Mouse (Mus musculus) adrenal gland, postnatal 10 days (tissue): Measurements from ENCODE around the gene Psmd5. TPM values are rescaled to one million over a fixed set of nuclear protein-coding genes. Genes with fewer than 3 reads are reported as not detected.
"Not testable (repeated sequence)": the region's sequence is repeated elsewhere in the genome, so short reads cannot be mapped to it uniquely, and the experiment has no call there.

ENCODE experiments used
- DNase-seq: peaks from one replicate; pipeline ENCODE4 v3.0.0; 2021; ENCODE audit warnings: mixed read lengths
- total RNA-seq, 2 experiments: library from RNA; stranded (reverse); gene quantifications; 2 replicates each; pipeline ENCODE4 v1.2.3; 2021

The Psmd5 gene
- total RNA-seq, 2 experiments from 2014 or later, result 29.7 to 38.5 TPM

DNA sequence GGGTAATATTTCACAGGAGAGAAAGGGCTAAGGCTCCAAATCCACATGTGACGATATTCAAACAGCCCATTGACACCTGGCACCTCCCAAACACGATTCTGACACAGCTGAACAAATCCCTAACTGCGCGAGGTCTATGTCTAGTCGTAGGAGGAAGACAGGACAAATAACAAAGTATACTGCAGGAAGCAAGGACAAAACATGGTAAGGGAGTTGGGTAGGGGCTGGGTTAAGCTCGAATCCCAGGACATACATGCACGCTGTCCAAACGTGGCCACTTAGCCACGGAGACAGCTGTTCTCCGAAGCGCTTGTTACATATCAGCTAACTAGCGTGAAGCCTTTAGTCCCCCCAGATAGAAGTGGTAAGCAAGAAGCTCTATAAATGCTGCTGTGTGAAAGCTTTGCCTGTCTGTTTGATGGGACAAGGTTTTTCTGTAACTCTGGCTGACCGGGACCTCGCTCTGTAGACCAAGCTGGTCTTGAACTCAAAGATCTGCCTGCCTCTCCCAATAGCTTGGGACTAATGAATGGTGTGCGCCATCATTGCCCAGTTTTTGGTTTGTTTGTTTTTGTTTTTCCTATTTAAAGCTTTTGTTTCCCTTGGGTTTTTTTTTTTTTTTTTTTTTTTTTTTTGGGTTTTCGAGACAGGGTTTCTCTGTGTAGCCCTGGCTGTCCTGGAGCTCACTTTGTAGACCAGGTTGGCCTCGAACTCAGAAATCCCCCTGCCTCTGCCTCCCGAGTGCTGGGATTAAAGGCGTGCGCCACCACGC lies 48.1 kb downstream of the Psmd5 start:
- DNase-seq, result peak; percentile 17

- DNase-seq, result peak; percentile 96
Measured at GRCm38 (mm10) chr2:34825827-34826459, 48.8 kb downstream of the Psmd5 start, which contains the start of gene Fbxw2. Gene Fbxw2 (minus strand): TSS chr2:34826311.

DNA sequence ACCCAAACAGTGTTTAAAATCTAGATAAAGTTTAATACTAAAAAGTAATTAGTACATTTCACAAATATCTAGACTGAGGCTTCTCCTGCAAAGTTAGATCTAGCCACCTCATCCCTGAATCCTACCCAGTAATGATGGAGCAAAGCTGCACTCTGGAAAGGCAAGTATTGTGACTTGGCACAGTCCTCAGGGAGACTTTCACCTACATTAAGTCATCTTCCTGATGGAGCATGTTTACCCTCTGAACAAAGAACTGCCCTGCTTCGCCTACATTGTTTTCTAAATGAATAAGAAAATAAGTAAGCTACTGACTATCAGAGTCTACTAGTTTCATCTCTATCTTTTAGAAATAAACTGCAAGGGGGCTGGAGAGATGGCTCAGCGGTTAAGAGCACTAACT lies 56.3 kb downstream of the Psmd5 start:
- DNase-seq, result no peak

GRCm38 (mm10) chr2:34815893-34816292 lies 58.9 kb downstream of the Psmd5 start:
- DNase-seq, result not testable (repeated sequence)

DNA sequence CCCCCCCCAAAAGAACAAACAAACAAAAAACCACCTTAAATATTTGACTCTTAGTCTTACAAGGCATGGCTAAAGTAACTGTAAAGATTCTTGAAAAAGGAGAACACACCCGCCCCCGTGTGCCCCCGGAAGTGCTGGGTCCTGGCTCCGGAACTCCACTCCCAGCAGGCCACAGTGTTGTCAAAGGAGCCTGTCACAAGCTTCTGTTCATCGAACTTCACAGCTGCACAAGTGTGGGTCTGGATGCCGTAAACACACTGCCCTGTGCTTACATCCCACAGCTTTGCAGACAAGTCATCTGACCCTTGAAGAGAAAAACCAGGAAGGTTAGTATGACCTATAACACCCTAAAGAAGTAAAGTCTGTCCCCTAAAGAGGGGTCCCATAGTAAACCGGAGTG lies 62.1 kb downstream of the Psmd5 start:
- no peak for DNase-seq

DNA sequence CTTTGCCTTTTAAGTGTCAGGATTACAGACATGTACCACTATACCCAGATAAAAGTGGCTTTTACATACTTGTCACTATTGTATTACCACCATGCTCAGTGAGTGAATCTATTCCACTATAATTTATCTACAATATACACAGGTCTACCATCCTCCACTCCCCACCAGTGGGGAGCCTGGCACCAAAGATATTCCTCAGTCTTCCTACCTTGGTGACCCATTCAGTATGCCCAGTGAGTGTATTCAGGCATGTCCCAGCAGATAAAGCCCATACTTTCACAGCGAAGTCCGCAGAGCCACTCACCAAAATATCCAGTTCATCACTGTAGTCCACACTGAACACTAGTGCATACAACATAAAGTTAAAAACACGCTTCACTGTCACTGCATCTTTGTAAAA lies 64.0 kb downstream of the Psmd5 start:
- no peak for DNase-seq

GRCm38 (mm10) chr2:34809568-34809967 lies 65.2 kb downstream of the Psmd5 start:
- DNase-seq, result no peak

DNA sequence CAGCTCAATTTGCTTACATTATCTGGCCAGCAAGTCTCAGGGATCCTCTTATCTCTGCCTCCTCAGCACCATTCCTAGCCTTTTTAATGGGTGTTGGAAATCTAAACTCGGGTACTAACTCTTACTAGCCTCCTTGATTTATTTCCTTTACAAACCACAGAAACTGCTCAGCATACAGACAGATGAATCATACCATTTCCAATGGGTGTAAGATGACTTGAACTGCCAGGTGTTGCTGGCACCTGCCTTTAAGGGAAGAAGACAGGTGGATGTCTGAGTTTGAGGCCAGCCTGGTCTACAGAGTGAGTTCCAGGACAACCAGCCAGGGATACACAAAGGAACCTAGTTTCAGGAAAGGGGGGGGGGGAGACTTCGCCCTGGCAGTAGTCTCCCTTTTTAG lies 66.7 kb downstream of the Psmd5 start:
- DNase-seq, result no peak

- no peak for DNase-seq
Measured at GRCm38 (mm10) chr2:34805364-34805950, 69.3 kb downstream of the Psmd5 start.

GRCm38 (mm10) chr2:34804815-34805214 lies 70.0 kb downstream of the Psmd5 start:
- peak; percentile 31 for DNase-seq

- DNase-seq, result no peak
Measured at GRCm38 (mm10) chr2:34804172-34804571, 70.6 kb downstream of the Psmd5 start.

GRCm38 (mm10) chr2:34803746-34804145 lies 71.0 kb downstream of the Psmd5 start:
- DNase-seq, result no peak

DNA sequence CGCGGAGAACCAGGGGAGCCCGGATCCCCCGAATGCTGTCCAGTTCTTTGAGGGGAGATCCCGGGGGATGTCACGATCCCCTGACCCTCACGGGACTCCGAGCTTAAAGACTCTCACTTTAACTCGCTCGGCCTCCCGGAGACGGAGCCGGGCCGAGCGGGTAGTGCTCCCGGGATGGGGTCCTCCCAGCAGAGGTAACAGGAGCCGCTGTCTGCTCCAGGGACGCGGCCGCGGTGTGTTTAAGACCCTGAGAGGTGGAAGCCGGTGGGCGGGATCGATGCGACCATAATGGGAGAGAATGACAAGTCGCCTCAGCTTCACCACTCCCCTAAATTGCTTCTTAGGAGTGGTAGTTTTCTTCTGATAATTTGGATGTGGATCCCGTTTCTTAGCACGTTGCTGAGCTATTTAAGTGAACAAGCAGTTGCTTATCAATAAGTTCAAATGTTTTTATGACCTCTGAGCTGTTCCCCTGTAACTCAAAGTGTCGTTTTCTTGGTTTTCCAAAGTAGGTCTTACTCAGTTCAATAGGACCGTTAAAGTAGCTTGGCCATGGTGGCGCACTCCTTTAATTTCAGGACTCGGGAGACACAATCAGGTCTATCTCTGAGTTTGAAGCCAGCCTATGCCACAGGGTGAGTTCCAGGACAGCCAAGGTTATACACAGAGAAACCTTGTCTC lies 72.1 kb downstream of the Psmd5 start:
- peak; percentile 52 for DNase-seq

GRCm38 (mm10) chr2:34801516-34802482 lies 73.0 kb downstream of the Psmd5 start:
- DNase-seq, result peak; percentile 98

DNA sequence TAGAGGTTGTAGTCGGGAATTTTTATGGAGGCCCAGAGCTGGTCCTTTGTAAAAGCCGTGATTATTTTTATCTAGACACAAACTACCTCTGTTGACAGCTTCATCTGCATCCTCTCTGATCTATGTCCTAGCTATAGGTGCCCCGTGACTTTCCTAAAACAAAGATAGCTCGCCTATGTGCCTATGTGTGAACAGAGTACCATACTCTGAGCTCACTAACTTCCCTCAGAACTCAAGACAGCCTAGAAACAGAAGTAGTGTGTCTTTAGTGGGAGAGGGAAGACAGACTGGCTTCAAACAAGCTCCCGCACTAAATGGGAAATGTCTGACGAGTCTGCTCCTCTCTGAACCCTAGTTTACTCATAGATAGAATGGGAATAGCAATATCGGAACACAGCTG lies 74.4 kb downstream of the Psmd5 start:
- no peak for DNase-seq

Other genes starting within 250 kb of the Psmd5 start
- 10 to 100 TPM; 47.3 to 55.6 TPM for gene Gapvd1, start 119.7 kb downstream of the Psmd5 start, total RNA-seq
- 100 to 1,000 TPM; 414 to 539 TPM for gene Hspa5, start 103.0 kb downstream of the Psmd5 start, total RNA-seq
- gene Rabepk, start 75.1 kb downstream of the Psmd5 start, total RNA-seq, result 10 to 100 TPM; 25.8 to 28.7 TPM
- gene Fbxw2, start 48.7 kb downstream of the Psmd5 start, total RNA-seq, result 10 to 100 TPM; 70.6 to 71.2 TPM
- gene Gm34653, start 42.0 kb downstream of the Psmd5 start, total RNA-seq, result not detected
- 10 to 100 TPM in 1 of 2 experiments, 1 to 10 TPM in 1; 4.1 to 11.1 TPM for gene Cutal, start 572 bp downstream of the Psmd5 start, total RNA-seq
- gene Phf19, start 39.1 kb upstream of the Psmd5 start, total RNA-seq, result 1 to 10 TPM; 5.8 to 7.6 TPM
- gene Traf1, start 86.8 kb upstream of the Psmd5 start, total RNA-seq, result 1 to 10 TPM; 3.5 to 3.7 TPM
- gene Hc, start 186.5 kb upstream of the Psmd5 start, total RNA-seq, result 10 to 100 TPM; 36.3 to 64.6 TPM
- 10 to 100 TPM; 18.0 to 41.6 TPM for gene AI182371, start 226.6 kb upstream of the Psmd5 start, total RNA-seq
- 10 to 100 TPM; 12.6 to 22.7 TPM for gene Cntrl, start 234.5 kb upstream of the Psmd5 start, total RNA-seq